10 mouse cellular contexts compared by ENCODE assay signal in the genomic region with DNA sequence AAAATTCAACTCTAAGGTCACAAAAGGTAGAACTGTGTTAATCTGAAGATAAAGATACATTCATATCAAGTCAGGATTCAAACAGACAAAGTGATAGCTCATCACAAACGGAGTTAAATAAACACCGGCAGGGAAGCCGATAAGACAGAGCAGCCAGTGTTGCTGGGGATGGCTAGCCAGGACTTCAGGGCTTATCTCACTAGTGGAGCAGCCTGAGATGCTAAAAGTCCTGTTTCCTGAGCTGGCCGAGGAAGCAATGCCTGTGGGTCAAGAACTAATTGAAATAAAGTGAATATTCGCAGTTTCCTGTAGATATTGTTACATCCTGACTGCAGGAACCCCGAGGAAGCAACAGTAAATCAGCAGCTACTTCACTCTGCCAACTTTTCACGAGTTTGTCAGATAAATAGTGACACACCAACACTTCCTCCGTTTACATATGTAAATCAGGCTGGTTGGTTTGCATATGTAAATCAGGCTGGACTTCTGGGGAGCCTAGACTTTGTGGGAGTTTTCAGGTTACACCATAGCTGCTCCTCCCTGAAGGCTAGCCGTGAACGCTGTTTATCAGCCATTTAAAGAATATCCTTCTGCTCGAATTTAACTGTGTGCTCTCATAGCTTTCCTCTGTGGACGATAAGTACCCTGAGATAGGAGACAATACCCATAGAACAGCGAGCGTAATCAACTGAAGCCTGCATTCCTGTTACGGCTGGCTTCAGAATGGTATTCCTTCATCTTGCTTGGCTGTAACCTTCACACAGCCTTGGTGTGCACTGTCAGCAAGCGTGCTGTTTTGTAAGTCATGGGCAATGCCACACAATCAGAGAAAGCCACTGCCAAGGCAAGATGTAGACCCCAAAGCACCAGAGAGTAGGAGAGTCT.
A peak's percentile ranks its signal among the peaks of the same experiment; 100 is the strongest.
DNase-seq lines count a peak whose midpoint lies in the region; ATAC-seq and TF ChIP-seq lines count a peak whose summit lies in the region.
"Had no signal": no experiment of that assay in that cellular context is flagged by ENCODE, and none has a peak within 500 bp of the region (broad histone marks: within the 10 kb centered on the region; RNA-seq: fewer than 3 reads in every experiment).

No protein-coding gene starts in this region.

- H3K27me3 ChIP-seq in heart, adult 2 months (ENCODE audit: control insufficient read depth, insufficient read depth, low read length) = no peaks in the 10 kb centered on the region
- H3K27me3 ChIP-seq in lung, embryonic 14.5 days (ENCODE audit: insufficient read depth, low read length) = no peaks in the 10 kb centered on the region
- no peaks in the 10 kb centered on the region for H3K27me3 ChIP-seq in intestine, embryonic 15.5 days (replicated peaks)

- ATAC-seq in lung, embryonic 14.5 days (ENCODE audit: insufficient read depth) = no peak
- ATAC-seq in monocyte, adult 5-6 weeks (replicated peaks; ENCODE audit: insufficient number of reproducible peaks, low FRiP score, low TSS enrichment, poor library complexity, severe bottlenecking) = peak; percentile 44
- ATAC-seq in intestine, embryonic 15.5 days = no peak

- no peak for TF ChIP-seq POLR2A in heart, adult 2 months (IDR thresholded peaks at IDR 0.05; ENCODE audit: insufficient read depth, low read depth, low read length)

- H3K4me2 ChIP-seq in lung, embryonic 14.5 days = peak overlapping the region; percentile 34
- no peak overlapping the region for H3K4me2 ChIP-seq in intestine, embryonic 15.5 days (replicated peaks)

- no peak overlapping the region for H3K9ac ChIP-seq in heart, adult 2 months (ENCODE audit: low read depth, low read length)
- H3K9ac ChIP-seq in lung, embryonic 14.5 days = no peak overlapping the region
- no peak overlapping the region for H3K9ac ChIP-seq in intestine, embryonic 15.5 days

- H3K79me2 ChIP-seq in heart, adult 2 months (replicated peaks; ENCODE audit: control insufficient read depth, insufficient read depth, low read length) = no peaks in the 10 kb centered on the region

- peaks cover 3% of the 10 kb centered on the region; the same call in 1 of the 2 replicates for H3K36me3 ChIP-seq in heart, adult 2 months (ENCODE audit: control insufficient read depth, insufficient read depth, low read length)
- no peaks in the 10 kb centered on the region for H3K36me3 ChIP-seq in lung, embryonic 14.5 days (ENCODE audit: insufficient read depth)
- 0 out of 2 replicates have a peak, but pooled peaks cover 2% of the 10 kb centered on the region for H3K36me3 ChIP-seq in intestine, embryonic 15.5 days

- no peaks in the 10 kb centered on the region for H3K9me3 ChIP-seq in lung, embryonic 14.5 days (ENCODE audit: low read depth, low read length)
- H3K9me3 ChIP-seq in intestine, embryonic 15.5 days = no peaks in the 10 kb centered on the region

- intact Hi-C loops in heart, adult 2 months (cut with DNase I) = no loop called here

- WGBS in heart, adult 2 months = 17% methylated on average over 16 of the region's 16 CpGs
- 23% methylated on average over 16 of the region's 16 CpGs for WGBS in lung, embryonic 14.5 days
- WGBS in intestine, embryonic 15.5 days = 33% methylated on average over 16 of the region's 16 CpGs

- peaks cover 8% of the 10 kb centered on the region for H3K4me1 ChIP-seq in heart, adult 2 months (ENCODE audit: control insufficient read depth, insufficient read depth, low read length)
- peaks cover 26% of the 10 kb centered on the region for H3K4me1 ChIP-seq in lung, embryonic 14.5 days (ENCODE audit: insufficient read depth)
- H3K4me1 ChIP-seq in brown adipose tissue, adult 24 weeks (ENCODE audit: control insufficient read depth, insufficient read depth, insufficient read length, low read length) = peaks cover 9% of the 10 kb centered on the region; the same call in 1 of the 2 replicates
- H3K4me1 ChIP-seq in intestine, embryonic 15.5 days (replicated peaks) = peaks cover 10% of the 10 kb centered on the region

- H3K27ac ChIP-seq in heart, adult 2 months = no peak overlapping the region
- H3K27ac ChIP-seq in lung, embryonic 14.5 days (ENCODE audit: low read depth) = no peak overlapping the region
- H3K27ac ChIP-seq in brown adipose tissue, adult 24 weeks (replicated peaks; ENCODE audit: low read depth, low read length) = peak overlapping the region; percentile 45; the same call in 1 of the 2 replicates
- no peak overlapping the region for H3K27ac ChIP-seq in intestine, embryonic 15.5 days

- TF ChIP-seq CTCF in heart, adult 2 months (IDR thresholded peaks at IDR 0.05) = no peak
- no peak for TF ChIP-seq CTCF in lung, embryonic 14.5 days (IDR thresholded peaks at IDR 0.05; ENCODE audit: low read depth)

- peak; percentile 85 for DNase-seq in heart, adult 11 months
- DNase-seq in heart, adult 2 months = no peak
- DNase-seq in lung, embryonic 14.5 days = peak; percentile 39
- no peak for DNase-seq in lung, postnatal 10 days
- no peak for DNase-seq in layer of hippocampus, postnatal 10 days (ENCODE audit: low spot score in 2 of 2)
- DNase-seq: layer of hippocampus, postnatal 36 days; thymus, adult 18-20 months had no signal

- TF ChIP-seq EP300 in heart, adult 2 months (IDR thresholded peaks at IDR 0.05; ENCODE audit: insufficient read depth, low read depth, low read length) = no peak

- no peak overlapping the region for H3K4me3 ChIP-seq in heart, adult 2 months
- H3K4me3 ChIP-seq in lung, embryonic 14.5 days (ENCODE audit: low read depth, low read length) = no peak overlapping the region
- no peak overlapping the region for H3K4me3 ChIP-seq in brown adipose tissue, adult 24 weeks (ENCODE audit: insufficient read depth, low read depth, low read length)
- no peak overlapping the region for H3K4me3 ChIP-seq in intestine, embryonic 15.5 days (replicated peaks)

Comparison
In these comparisons a context has a peak if more than half of its experiments do, and no peak if none do; other contexts are left out.
1. DNase-seq: peak in heart, adult 11 months (single experiment) and lung, embryonic 14.5 days (single experiment); none in heart, adult 2 months (0 of 2), lung, postnatal 10 days (single experiment) and layer of hippocampus, postnatal 10 days (0 of 2).